Mouse (Mus musculus): ENCODE data around the gene Opcml.

Gene Opcml

GRCm38 (mm10) chr9:28287485-28287884 lies 496.9 kb downstream of the Opcml start:
- Histone ChIP-seq H3K4me1 (replicated peaks; ENCODE audit: low read depth, low read length) (no peaks in the 10 kb centered on the region), H3K9me3 (ENCODE audit: low read length) (no peaks in the 10 kb centered on the region; the same call in 1 of the 2 replicates), H3K27me3 (ENCODE audit: insufficient read depth, low read length) (no peaks in the 10 kb centered on the region), H3K36me3 (ENCODE audit: insufficient read depth, low read length) (no peaks in the 10 kb centered on the region), H3K4me3 (replicated peaks; ENCODE audit: low read length) (no peak overlapping the region)
- TF ChIP-seq NANOG (IDR thresholded peaks at IDR 0.05; ENCODE audit: borderline replicate concordance, low read length) (no peak), CTCF (conservative IDR thresholded peaks at IDR 0.05; ENCODE audit: low read length) (no peak), POU5F1 (IDR thresholded peaks at IDR 0.05; ENCODE audit: borderline replicate concordance, low read length) (no peak)

GRCm38 (mm10) chr9:28289696-28290330 lies 499.2 kb downstream of the Opcml start:
- H3K4me1 ChIP-seq (replicated peaks; ENCODE audit: low read depth, low read length) = no peaks in the 10 kb centered on the region
- TF ChIP-seq POU5F1 (IDR thresholded peaks at IDR 0.05; ENCODE audit: borderline replicate concordance, low read length) = no peak
- no peak for TF ChIP-seq CTCF (conservative IDR thresholded peaks at IDR 0.05; ENCODE audit: low read length)
- TF ChIP-seq NANOG (IDR thresholded peaks at IDR 0.05; ENCODE audit: borderline replicate concordance, low read length) = no peak
- peaks cover 16% of the 10 kb centered on the region for H3K9me3 ChIP-seq (ENCODE audit: low read length)
- no peaks in the 10 kb centered on the region for H3K36me3 ChIP-seq (ENCODE audit: insufficient read depth, low read length)
- H3K4me3 ChIP-seq (replicated peaks; ENCODE audit: low read length) = no peak overlapping the region
- H3K27me3 ChIP-seq (ENCODE audit: insufficient read depth, low read length) = no peaks in the 10 kb centered on the region

GRCm38 (mm10) chr9:28303659-28304058 lies 513.1 kb downstream of the Opcml start:
- Histone ChIP-seq H3K4me3 (replicated peaks; ENCODE audit: low read length) (no peak overlapping the region), H3K4me1 (replicated peaks; ENCODE audit: low read depth, low read length) (no peaks in the 10 kb centered on the region), H3K27me3 (ENCODE audit: insufficient read depth, low read length) (no peaks in the 10 kb centered on the region; the same call in 1 of the 2 replicates), H3K36me3 (ENCODE audit: insufficient read depth, low read length) (no peaks in the 10 kb centered on the region), H3K9me3 (ENCODE audit: low read length) (no peaks in the 10 kb centered on the region)
- no peak for TF ChIP-seq POU5F1 (IDR thresholded peaks at IDR 0.05; ENCODE audit: borderline replicate concordance, low read length)
- no peak for TF ChIP-seq NANOG (IDR thresholded peaks at IDR 0.05; ENCODE audit: borderline replicate concordance, low read length)
- no peak for TF ChIP-seq CTCF (conservative IDR thresholded peaks at IDR 0.05; ENCODE audit: low read length)

GRCm38 (mm10) chr9:28306364-28307121 lies 516.0 kb downstream of the Opcml start:
- H3K9me3 ChIP-seq (ENCODE audit: low read length) = peaks cover 17% of the 10 kb centered on the region; the same call in 1 of the 2 replicates
- H3K27me3 ChIP-seq (ENCODE audit: insufficient read depth, low read length) = no peaks in the 10 kb centered on the region; the same call in 1 of the 2 replicates
- no peak overlapping the region for H3K4me3 ChIP-seq (replicated peaks; ENCODE audit: low read length)
- no peaks in the 10 kb centered on the region for H3K4me1 ChIP-seq (replicated peaks; ENCODE audit: low read depth, low read length)
- H3K36me3 ChIP-seq (ENCODE audit: insufficient read depth, low read length) = no peaks in the 10 kb centered on the region
- no peak for TF ChIP-seq POU5F1 (IDR thresholded peaks at IDR 0.05; ENCODE audit: borderline replicate concordance, low read length)
- no peak for TF ChIP-seq NANOG (IDR thresholded peaks at IDR 0.05; ENCODE audit: borderline replicate concordance, low read length)
- no peak for TF ChIP-seq CTCF (conservative IDR thresholded peaks at IDR 0.05; ENCODE audit: low read length)

- peaks cover 17% of the 10 kb centered on the region; the same call in 1 of the 2 replicates for H3K9me3 ChIP-seq (ENCODE audit: low read length)
- TF ChIP-seq NANOG (IDR thresholded peaks at IDR 0.05; ENCODE audit: borderline replicate concordance, low read length) (no peak), POU5F1 (IDR thresholded peaks at IDR 0.05; ENCODE audit: borderline replicate concordance, low read length) (no peak), CTCF (conservative IDR thresholded peaks at IDR 0.05; ENCODE audit: low read length) (no peak)
- H3K36me3 ChIP-seq (ENCODE audit: insufficient read depth, low read length) = no peaks in the 10 kb centered on the region
- no peak overlapping the region for H3K4me3 ChIP-seq (replicated peaks; ENCODE audit: low read length)
- H3K27me3 ChIP-seq (ENCODE audit: insufficient read depth, low read length) = no peaks in the 10 kb centered on the region; the same call in 1 of the 2 replicates
- H3K4me1 ChIP-seq (replicated peaks; ENCODE audit: low read depth, low read length) = no peaks in the 10 kb centered on the region
These were observed 516.5 kb downstream of the Opcml start for GRCm38 (mm10) chr9:28307122-28307430.

GRCm38 (mm10) chr9:28307481-28308050 lies 517.0 kb downstream of the Opcml start:
- H3K4me1 ChIP-seq (replicated peaks; ENCODE audit: low read depth, low read length) = no peaks in the 10 kb centered on the region
- no peaks in the 10 kb centered on the region for H3K36me3 ChIP-seq (ENCODE audit: insufficient read depth, low read length)
- H3K9me3 ChIP-seq (ENCODE audit: low read length) = peaks cover 17% of the 10 kb centered on the region; the same call in 1 of the 2 replicates
- H3K27me3 ChIP-seq (ENCODE audit: insufficient read depth, low read length) = no peaks in the 10 kb centered on the region; the same call in 1 of the 2 replicates
- TF ChIP-seq CTCF (conservative IDR thresholded peaks at IDR 0.05; ENCODE audit: low read length) = no peak
- no peak for TF ChIP-seq POU5F1 (IDR thresholded peaks at IDR 0.05; ENCODE audit: borderline replicate concordance, low read length)
- no peak overlapping the region for H3K4me3 ChIP-seq (replicated peaks; ENCODE audit: low read length)

- Histone ChIP-seq H3K4me1 (replicated peaks; ENCODE audit: low read depth, low read length) (no peaks in the 10 kb centered on the region), H3K9me3 (ENCODE audit: low read length) (no peaks in the 10 kb centered on the region), H3K36me3 (ENCODE audit: insufficient read depth, low read length) (no peaks in the 10 kb centered on the region), H3K4me3 (replicated peaks; ENCODE audit: low read length) (no peak overlapping the region), H3K27me3 (ENCODE audit: insufficient read depth, low read length) (no peaks in the 10 kb centered on the region)
- TF ChIP-seq CTCF (conservative IDR thresholded peaks at IDR 0.05; ENCODE audit: low read length) (no peak), POU5F1 (IDR thresholded peaks at IDR 0.05; ENCODE audit: borderline replicate concordance, low read length) (no peak), NANOG (IDR thresholded peaks at IDR 0.05; ENCODE audit: borderline replicate concordance, low read length) (0 out of 2 replicates have a peak, but pooled peaks have one; percentile 17)
These were observed 527.3 kb downstream of the Opcml start for GRCm38 (mm10) chr9:28317881-28318280.

GRCm38 (mm10) chr9:28319021-28319755 lies 528.6 kb downstream of the Opcml start:
- Histone ChIP-seq H3K27me3 (ENCODE audit: insufficient read depth, low read length) (no peaks in the 10 kb centered on the region), H3K36me3 (ENCODE audit: insufficient read depth, low read length) (no peaks in the 10 kb centered on the region)
- TF ChIP-seq CTCF (conservative IDR thresholded peaks at IDR 0.05; ENCODE audit: low read length) (no peak), NANOG (IDR thresholded peaks at IDR 0.05; ENCODE audit: borderline replicate concordance, low read length) (no peak)

More at GRCm38 (mm10) chr9:28319021-28319755, 528.6 kb downstream of the Opcml start:
- Histone ChIP-seq H3K9me3 (ENCODE audit: low read length) (no peaks in the 10 kb centered on the region), H3K4me3 (replicated peaks; ENCODE audit: low read length) (no peak overlapping the region), H3K4me1 (replicated peaks; ENCODE audit: low read depth, low read length) (no peaks in the 10 kb centered on the region)
